Mouse (Mus musculus) myocyte (in vitro differentiated cells): ENCODE data around the gene B4galnt1.

ENCODE experiments used
- CEBPB ChIP-seq: IDR thresholded peaks from 2 replicates; pipeline ENCODE4 v1.6.1; 2011; ENCODE audit warnings: mild to moderate bottlenecking, moderate library complexity; ENCODE audit not compliant: poor library complexity, insufficient read depth, severe bottlenecking
- MYOD1 ChIP-seq, 3 experiments: IDR thresholded peaks; one replicate each; pipeline ENCODE4 v1.6.1; 2011; ENCODE audit warnings: control low read depth in 2 of 3, low read depth in 2 of 3, mild to moderate bottlenecking in 2 of 3, moderate library complexity in 1 of 3; ENCODE audit not compliant: insufficient read length in 2 of 3, control insufficient read depth in 1 of 3
- POLR2A ChIP-seq: IDR thresholded peaks from one replicate; pipeline ENCODE4 v1.6.1; 2011; ENCODE audit warnings: low read depth, mild to moderate bottlenecking, control low read depth, moderate library complexity; ENCODE audit not compliant: insufficient read length
- REST ChIP-seq: IDR thresholded peaks from one replicate; pipeline ENCODE4 v1.6.1; 2011; ENCODE audit warnings: mild to moderate bottlenecking, control low read depth, moderate library complexity; ENCODE audit not compliant: insufficient read depth, insufficient read length
- SRF ChIP-seq: IDR thresholded peaks from one replicate; pipeline ENCODE4 v1.6.1; 2011; ENCODE audit warnings: low read depth; ENCODE audit not compliant: control insufficient read depth, insufficient read length
- TCF3 ChIP-seq: IDR thresholded peaks from one replicate; pipeline ENCODE4 v1.6.1; 2011; ENCODE audit warnings: low read depth, control low read depth; ENCODE audit not compliant: insufficient read length
- USF1 ChIP-seq: IDR thresholded peaks from one replicate; pipeline ENCODE4 v1.6.1; 2011; ENCODE audit warnings: low read depth, mild to moderate bottlenecking, control low read depth, moderate library complexity

- TF ChIP-seq REST (no peak), MYOD1 (IDR thresholded peaks at IDR 0.05; ENCODE audit: control insufficient read depth in 1 of 3, insufficient read length in 2 of 3, low read depth in 2 of 3) (no peak), POLR2A (no peak), SRF (no peak), CEBPB (no peak), USF1 (no peak), TCF3 (no peak)
These were observed 49.4 kb downstream of the B4galnt1 start for GRCm38 (mm10) chr10:127214422-127214803.
